Mouse (Mus musculus): ENCODE data around the gene Obp2a. TPM values are rescaled to one million over a fixed set of nuclear protein-coding genes. Genes with fewer than 3 reads are reported as not detected.
"Not testable (repeated sequence)": the region's sequence is repeated elsewhere in the genome, so short reads cannot be mapped to it uniquely, and the experiment has no call there.

Obp2a gene
- polyA plus RNA-seq, 2 experiments from 2014 or later: not detected

- ATAC-seq: not testable (repeated sequence)
Observed at GRCm38 (mm10) chr2:25709791-25710190, 9.9 kb downstream of the Obp2a start.

- not testable (repeated sequence) for ATAC-seq
Observed at GRCm38 (mm10) chr2:25711641-25712040, 11.8 kb downstream of the Obp2a start.

DNA sequence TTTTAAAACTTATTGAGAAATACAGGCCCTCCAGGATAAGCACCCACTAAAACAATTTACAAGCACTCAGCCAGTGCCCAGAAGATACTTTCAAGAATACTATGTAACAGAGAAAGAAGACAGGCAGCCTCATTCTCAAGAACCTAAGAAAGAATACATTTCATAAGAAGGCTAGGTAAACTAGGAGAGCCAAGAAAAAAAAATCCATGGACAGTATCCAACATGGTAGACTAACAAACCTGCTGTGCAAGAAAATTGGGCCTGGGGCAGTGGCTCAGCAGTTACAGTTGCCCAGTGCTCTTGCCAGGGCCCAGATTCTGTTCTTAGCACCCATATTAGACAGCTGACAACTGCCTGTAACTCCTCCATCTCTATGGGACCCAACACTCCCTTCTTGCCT, 17.4 kb downstream of the Obp2a start:
- no peak for ATAC-seq

DNA sequence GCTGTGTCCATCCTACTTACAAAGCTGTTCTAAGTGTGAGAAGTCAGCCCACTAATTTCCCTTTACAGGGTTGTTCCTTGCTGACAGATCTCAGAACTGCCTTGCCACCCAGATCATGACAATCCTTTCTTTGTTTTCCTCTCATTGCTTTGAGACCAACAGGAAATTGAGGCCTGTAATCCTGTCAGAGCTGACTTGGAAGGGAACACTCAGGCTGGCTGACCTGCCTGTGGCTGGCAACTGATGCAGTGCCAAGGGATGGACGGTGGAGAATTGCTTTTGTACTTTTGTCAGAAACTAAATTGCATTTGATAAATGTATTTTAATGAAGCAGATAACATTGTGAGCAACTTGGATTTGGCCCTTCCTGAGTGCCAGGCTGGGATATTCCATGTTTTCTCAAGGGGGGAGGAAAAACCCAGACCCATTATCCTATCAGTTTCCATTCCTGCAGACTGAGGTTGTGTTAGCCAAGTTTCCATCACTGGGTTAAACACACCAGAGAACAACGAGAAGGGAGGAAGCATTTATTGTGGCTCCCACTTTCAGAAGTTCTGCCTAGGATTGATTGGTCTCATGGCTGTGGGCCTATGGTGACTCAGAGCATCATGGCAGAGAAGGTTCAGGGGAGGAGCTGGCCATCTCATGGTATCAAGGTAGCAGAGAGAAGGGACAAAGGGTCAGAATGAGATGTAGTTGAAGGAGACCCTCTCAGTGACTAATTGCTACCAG, 33.5 kb downstream of the Obp2a start:
- no peak for ATAC-seq

- ATAC-seq: not testable (repeated sequence)
Observed at GRCm38 (mm10) chr2:25736709-25737108, 36.9 kb downstream of the Obp2a start, which contains the start of gene Obp2b. TSS of gene Obp2b (plus strand) at chr2:25737009.

DNA sequence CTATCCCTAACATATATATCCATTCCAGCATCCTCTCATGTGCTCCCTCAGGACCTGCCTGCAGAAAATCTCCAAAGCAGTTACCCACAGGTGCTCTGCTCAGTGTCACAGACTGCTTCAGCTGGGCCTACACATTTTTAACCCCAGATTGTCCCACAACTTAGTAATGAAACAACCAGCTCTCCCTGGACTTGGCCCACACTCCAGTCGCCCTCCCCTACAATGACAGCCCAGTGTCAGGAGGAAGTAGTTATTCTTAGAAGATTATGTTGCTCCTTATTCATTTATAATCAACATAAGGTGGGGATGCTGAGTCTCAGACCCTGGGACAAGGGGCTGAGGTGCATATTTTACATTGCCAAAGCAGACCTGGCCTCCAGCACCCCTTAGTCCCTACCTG, 41.8 kb downstream of the Obp2a start:
- no peak for ATAC-seq

Other genes with a start within 250 kb of the Obp2a start
- gene Clic3, start 243.2 kb upstream of the Obp2a start, polyA plus RNA-seq (2017; shearing (Covaris generic)): 1 to 10 TPM; 1.2 to 2.2 TPM
- gene Paxx, start 238.9 kb upstream of the Obp2a start, polyA plus RNA-seq (2017; shearing (Covaris generic)): 100 to 1,000 TPM in 1 of 2 experiments, 10 to 100 TPM in 1; 74.7 to 102 TPM
- not detected for gene Ptgds, start 230.0 kb upstream of the Obp2a start, polyA plus RNA-seq (2017; shearing (Covaris generic))
- not detected for gene Lcn12, start 206.1 kb upstream of the Obp2a start, polyA plus RNA-seq (2017; shearing (Covaris generic))
- 100 to 1,000 TPM in 1 of 2 experiments, 10 to 100 TPM in 1; 60.7 to 143 TPM for gene Fbxw5, start 199.3 kb upstream of the Obp2a start, polyA plus RNA-seq (2017; shearing (Covaris generic))
- 1 to 10 TPM; 4.5 to 4.6 TPM for gene C8g, start 198.3 kb upstream of the Obp2a start, polyA plus RNA-seq (2017; shearing (Covaris generic))
- gene Traf2, start 153.1 kb upstream of the Obp2a start, polyA plus RNA-seq (2017; shearing (Covaris generic)): 100 to 1,000 TPM in 1 of 2 experiments, 10 to 100 TPM in 1; 83.7 to 125 TPM
- 100 to 1,000 TPM; 257 to 281 TPM for gene Edf1, start 142.2 kb upstream of the Obp2a start, polyA plus RNA-seq (2017; shearing (Covaris generic))
- gene Mamdc4, start 125.2 kb upstream of the Obp2a start, polyA plus RNA-seq (2017; shearing (Covaris generic)): 1 to 10 TPM; 1.6 to 4.7 TPM
- 10 to 100 TPM; 53.9 to 66.8 TPM for gene Phpt1, start 124.8 kb upstream of the Obp2a start, polyA plus RNA-seq (2017; shearing (Covaris generic))
- not detected for gene Ajm1, start 118.3 kb upstream of the Obp2a start, polyA plus RNA-seq (2017; shearing (Covaris generic))
- gene Rabl6, start 91.5 kb upstream of the Obp2a start, polyA plus RNA-seq (2017; shearing (Covaris generic)): 10 to 100 TPM; 17.0 to 20.1 TPM
- gene Ccdc183, start 82.4 kb upstream of the Obp2a start, polyA plus RNA-seq (2017; shearing (Covaris generic)): not detected
- under 1 TPM in 1 of 2 experiments, not detected in 1; 0.94 TPM for gene Tmem141, start 78.0 kb upstream of the Obp2a start, polyA plus RNA-seq (2017; shearing (Covaris generic))
- gene Fcna, start 72.0 kb upstream of the Obp2a start, polyA plus RNA-seq (2017; shearing (Covaris generic)): 1 to 10 TPM; 1.8 to 3.5 TPM
- gene Lcn8, start 46.9 kb upstream of the Obp2a start, polyA plus RNA-seq (2017; shearing (Covaris generic)): not detected
- gene Lcn5, start 42.1 kb upstream of the Obp2a start, polyA plus RNA-seq (2017; shearing (Covaris generic)): not detected
- not detected for gene Lcn6, start 23.3 kb upstream of the Obp2a start, polyA plus RNA-seq (2017; shearing (Covaris generic))
- gene Lcn10, start 17.3 kb upstream of the Obp2a start, polyA plus RNA-seq (2017; shearing (Covaris generic)): 1 to 10 TPM in 1 of 2 experiments, under 1 TPM in 1; 0.69 to 3.0 TPM
- gene Bmyc, start 6.7 kb downstream of the Obp2a start, polyA plus RNA-seq (2017; shearing (Covaris generic)): 100 to 1,000 TPM; 100 to 127 TPM
- gene Obp2b, start 37.0 kb downstream of the Obp2a start, polyA plus RNA-seq (2017; shearing (Covaris generic)): not detected
- gene Lcn3, start 65.5 kb downstream of the Obp2a start, polyA plus RNA-seq (2017; shearing (Covaris generic)): not detected
- not detected for gene Lcn11, start 77.0 kb downstream of the Obp2a start, polyA plus RNA-seq (2017; shearing (Covaris generic))
- not detected for gene Gm13539, start 82.2 kb downstream of the Obp2a start, polyA plus RNA-seq (2017; shearing (Covaris generic))
- not detected for gene Glt6d1, start 115.8 kb downstream of the Obp2a start, polyA plus RNA-seq (2017; shearing (Covaris generic))
- gene Lcn9, start 123.1 kb downstream of the Obp2a start, polyA plus RNA-seq (2017; shearing (Covaris generic)): not detected
- under 1 TPM in 1 of 2 experiments, not detected in 1; 0.58 TPM for gene Sohlh1, start 147.2 kb downstream of the Obp2a start, polyA plus RNA-seq (2017; shearing (Covaris generic))
- under 1 TPM; 0.05 to 0.24 TPM for gene Kcnt1, start 163.7 kb downstream of the Obp2a start, polyA plus RNA-seq (2017; shearing (Covaris generic))